Mouse (Mus musculus): ENCODE data around the gene Tmem239.

- no peak for TF ChIP-seq CTCF (IDR thresholded peaks at IDR 0.05; ENCODE audit: control insufficient read depth, insufficient read depth, insufficient replicate concordance, low read depth, low read length)
- TF ChIP-seq POLR2A (IDR thresholded peaks at IDR 0.05; ENCODE audit: control insufficient read depth, low read depth, low read length), result no peak
These were observed 31.3 kb upstream of the Tmem239 start for GRCm38 (mm10) chr2:130374951-130375350.

Data from testis, adult 2 months (tissue).